11 mouse cellular contexts compared by ENCODE assay signal in the genomic region with DNA sequence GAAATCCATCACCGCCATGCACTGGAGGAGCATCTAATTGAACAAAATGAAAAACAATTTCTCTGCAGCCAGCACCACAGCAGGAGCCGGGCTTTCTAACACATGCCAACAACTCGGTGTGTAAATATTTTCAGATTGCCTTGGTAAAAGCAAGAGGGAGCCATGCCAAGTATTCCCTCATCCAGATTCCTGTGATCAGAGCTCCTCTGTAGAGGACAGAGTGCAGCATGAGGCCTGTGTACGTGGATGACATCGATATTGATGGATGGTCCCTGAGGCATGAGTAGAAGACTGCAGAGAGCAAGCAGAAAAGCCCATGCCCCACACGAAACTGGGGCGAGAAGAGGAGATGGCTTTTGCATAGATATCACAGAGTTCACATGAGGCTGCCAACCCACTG.
A peak's percentile ranks its signal among the peaks of the same experiment; 100 is the strongest.
DNase-seq lines count a peak whose midpoint lies in the region; ATAC-seq lines count a peak whose summit lies in the region.
"Had no signal": no experiment of that assay in that cellular context is flagged by ENCODE, and none has a peak within 500 bp of the region (broad histone marks: within the 10 kb centered on the region; RNA-seq: fewer than 3 reads in every experiment).

No protein-coding gene starts in this region.

- no peak overlapping the region for H3K4me2 ChIP-seq in heart, embryonic 11.5 days
- H3K4me2 ChIP-seq in neural tube, embryonic 12.5 days (replicated peaks): no peak overlapping the region
- H3K4me2 ChIP-seq in hindbrain, embryonic 16.5 days (ENCODE audit: low read length): no peak overlapping the region
- no peak overlapping the region for H3K4me2 ChIP-seq in kidney, embryonic 15.5 days
- H3K4me2 ChIP-seq: liver, embryonic 15.5 days had no signal

- ATAC-seq in heart, embryonic 11.5 days (replicated peaks; ENCODE audit: insufficient number of reproducible peaks, low FRiP score, low TSS enrichment): no peak
- ATAC-seq in neural tube, embryonic 12.5 days (ENCODE audit: low FRiP score, low read depth): 0 out of 2 replicates have a peak, but pooled peaks have one; percentile 25
- peak; percentile 82 for ATAC-seq in hindbrain, embryonic 16.5 days
- no peak for ATAC-seq in monocyte, adult 5-6 weeks (replicated peaks; ENCODE audit: insufficient number of reproducible peaks, low FRiP score, low TSS enrichment, poor library complexity, severe bottlenecking)
- ATAC-seq in kidney, embryonic 15.5 days (replicated peaks; ENCODE audit: low FRiP score): no peak
- ATAC-seq: activated CD4-positive, CD25-positive, alpha-beta regulatory T cell, adult 4 months had no signal

- H3K27me3 ChIP-seq in heart, embryonic 11.5 days (ENCODE audit: control insufficient read depth, insufficient read depth, low read length): no peaks in the 10 kb centered on the region
- H3K27me3 ChIP-seq in neural tube, embryonic 12.5 days (replicated peaks): no peaks in the 10 kb centered on the region
- H3K27me3 ChIP-seq in hindbrain, embryonic 16.5 days (replicated peaks; ENCODE audit: control insufficient read depth, insufficient read depth, low read length): no peaks in the 10 kb centered on the region
- no peaks in the 10 kb centered on the region for H3K27me3 ChIP-seq in kidney, embryonic 15.5 days
- H3K27me3 ChIP-seq: liver, embryonic 15.5 days had no signal

- no peaks in the 10 kb centered on the region for H3K36me3 ChIP-seq in heart, embryonic 11.5 days (ENCODE audit: control insufficient read depth, insufficient read depth, low read length)
- no peaks in the 10 kb centered on the region for H3K36me3 ChIP-seq in neural tube, embryonic 12.5 days
- H3K36me3 ChIP-seq in hindbrain, embryonic 16.5 days (ENCODE audit: control insufficient read depth, insufficient read depth, low read length): no peaks in the 10 kb centered on the region
- H3K36me3 ChIP-seq in kidney, embryonic 15.5 days: no peaks in the 10 kb centered on the region
- H3K36me3 ChIP-seq: liver, embryonic 15.5 days had no signal

- 60% methylated on average over 7 of the region's 7 CpGs for WGBS in heart, embryonic 11.5 days (ENCODE audit: insufficient replicate concordance)
- WGBS in neural tube, embryonic 12.5 days: 66% methylated on average over 7 of the region's 7 CpGs
- 45% methylated on average over 7 of the region's 7 CpGs for WGBS in hindbrain, embryonic 16.5 days
- WGBS in kidney, embryonic 15.5 days: 72% methylated on average over 7 of the region's 7 CpGs

- H3K9me3 ChIP-seq in heart, embryonic 11.5 days (replicated peaks; ENCODE audit: control insufficient read depth, low read length): no peaks in the 10 kb centered on the region
- no peaks in the 10 kb centered on the region for H3K9me3 ChIP-seq in neural tube, embryonic 12.5 days
- no peaks in the 10 kb centered on the region for H3K9me3 ChIP-seq in hindbrain, embryonic 16.5 days (ENCODE audit: control insufficient read depth, low read length)
- no peaks in the 10 kb centered on the region for H3K9me3 ChIP-seq in kidney, embryonic 15.5 days (replicated peaks)
- H3K9me3 ChIP-seq: liver, embryonic 15.5 days had no signal

- peak; percentile 2 to 6 for DNase-seq in heart, adult 9 months (ENCODE audit: low spot score in 2 of 2)
- DNase-seq in neural tube, embryonic 10.5 days (ENCODE audit: extremely low spot score, low spot score): no peak
- DNase-seq in skeletal muscle tissue, adult 2 months (ENCODE audit: low read depth, low spot score): peak; percentile 49
- DNase-seq: spleen, adult 18-20 months had no signal

- no peak overlapping the region for H3K9ac ChIP-seq in heart, embryonic 11.5 days (ENCODE audit: low read depth, low read length)
- H3K9ac ChIP-seq in neural tube, embryonic 12.5 days: no peak overlapping the region
- no peak overlapping the region for H3K9ac ChIP-seq in hindbrain, embryonic 16.5 days (ENCODE audit: low read depth, low read length)
- H3K9ac ChIP-seq in kidney, embryonic 15.5 days: no peak overlapping the region
- H3K9ac ChIP-seq: liver, embryonic 15.5 days had no signal

- H3K27ac ChIP-seq in heart, embryonic 11.5 days (ENCODE audit: low read depth, low read length): no peak overlapping the region
- no peak overlapping the region for H3K27ac ChIP-seq in neural tube, embryonic 12.5 days
- no peak overlapping the region for H3K27ac ChIP-seq in hindbrain, embryonic 16.5 days (ENCODE audit: low read depth, low read length)
- H3K27ac ChIP-seq in kidney, embryonic 15.5 days: no peak overlapping the region
- H3K27ac ChIP-seq: liver, embryonic 15.5 days had no signal

- no peaks in the 10 kb centered on the region for H3K4me1 ChIP-seq in heart, embryonic 11.5 days (ENCODE audit: control insufficient read depth, insufficient read depth, low read length)
- H3K4me1 ChIP-seq in neural tube, embryonic 12.5 days: no peaks in the 10 kb centered on the region
- peaks cover 2% of the 10 kb centered on the region; the same call in 1 of the 2 replicates for H3K4me1 ChIP-seq in hindbrain, embryonic 16.5 days (ENCODE audit: control insufficient read depth, insufficient read depth, low read depth, low read length)
- no peaks in the 10 kb centered on the region for H3K4me1 ChIP-seq in kidney, embryonic 15.5 days
- H3K4me1 ChIP-seq: liver, embryonic 15.5 days had no signal

- no peak overlapping the region for H3K4me3 ChIP-seq in heart, embryonic 11.5 days (ENCODE audit: low read depth, low read length)
- no peak overlapping the region for H3K4me3 ChIP-seq in neural tube, embryonic 12.5 days
- H3K4me3 ChIP-seq in hindbrain, embryonic 16.5 days (ENCODE audit: low read length): no peak overlapping the region
- no peak overlapping the region for H3K4me3 ChIP-seq in kidney, embryonic 15.5 days (replicated peaks)
- H3K4me3 ChIP-seq: liver, embryonic 15.5 days had no signal

Comparison
In these comparisons a context has a peak if more than half of its experiments do, and no peak if none do; other contexts are left out.
1. ATAC-seq: peak in neural tube, embryonic 12.5 days (single experiment) and hindbrain, embryonic 16.5 days (single experiment); none in heart, embryonic 11.5 days (single experiment), monocyte, adult 5-6 weeks (single experiment) and kidney, embryonic 15.5 days (single experiment).